Mouse (Mus musculus): ENCODE results near the gene Akt1s1.

Akt1s1 gene

GRCm38 (mm10) chr7:44900632-44901031 is 51.8 kb downstream of the Akt1s1 start:
- DNase-seq (ENCODE audit: low read depth, low spot score) = no peak

GRCm38 (mm10) chr7:44901230-44901722 is 52.5 kb downstream of the Akt1s1 start:
- DNase-seq (ENCODE audit: low read depth, low spot score) = no peak
